Mouse (Mus musculus) myocyte (in vitro differentiated cells): ENCODE measurements around the gene Cep164. TPM values are rescaled to one million over a fixed set of nuclear protein-coding genes. Genes with fewer than 3 reads are reported as not detected.
"Not testable (repeated sequence)": the region's sequence is repeated elsewhere in the genome, so short reads cannot be mapped to it uniquely, and the experiment has no call there.

ENCODE experiments used
- H3K27me3 ChIP-seq: one replicate; pipeline ENCODE4 v1.6.1; 2011; ENCODE audit not compliant: control insufficient read depth, insufficient read depth, insufficient read length
- H3K36me3 ChIP-seq: one replicate; pipeline ENCODE4 v1.6.1; 2011; ENCODE audit not compliant: control insufficient read depth, insufficient read depth
- H3K4me2 ChIP-seq: one replicate; pipeline ENCODE4 v1.6.1; 2011; ENCODE audit warnings: low read depth, control low read depth
- H3K4me3 ChIP-seq: one replicate; pipeline ENCODE4 v1.5.1; 2011; ENCODE audit warnings: mild to moderate bottlenecking, control low read depth, moderate library complexity
- H3K79me2 ChIP-seq: one replicate; pipeline ENCODE4 v1.6.1; 2011; ENCODE audit not compliant: control insufficient read depth, insufficient read depth
- H3ac ChIP-seq: one replicate; pipeline ENCODE4 v1.6.1; 2011; ENCODE audit not compliant: control insufficient read depth, insufficient read length
- CEBPB ChIP-seq: IDR thresholded peaks from 2 replicates; pipeline ENCODE4 v1.6.1; 2011; ENCODE audit warnings: mild to moderate bottlenecking, moderate library complexity; ENCODE audit not compliant: poor library complexity, insufficient read depth, severe bottlenecking
- E2F4 ChIP-seq: IDR thresholded peaks from one replicate; pipeline ENCODE4 v1.6.1; 2011; ENCODE audit warnings: mild to moderate bottlenecking, control low read depth, moderate library complexity; ENCODE audit not compliant: insufficient read depth
- MAX ChIP-seq: IDR thresholded peaks from one replicate; pipeline ENCODE4 v1.6.1; 2011; ENCODE audit warnings: low read depth, mild to moderate bottlenecking, control low read depth
- MYOD1 ChIP-seq, 3 experiments: IDR thresholded peaks; one replicate each; pipeline ENCODE4 v1.6.1; 2011; ENCODE audit warnings: control low read depth in 2 of 3, low read depth in 2 of 3, mild to moderate bottlenecking in 2 of 3, moderate library complexity in 1 of 3; ENCODE audit not compliant: insufficient read length in 2 of 3, control insufficient read depth in 1 of 3
- MYOG ChIP-seq, 3 experiments: IDR thresholded peaks; one replicate each; pipeline ENCODE4 v1.6.1; 2011; ENCODE audit warnings: control low read depth in 2 of 3, low read depth in 2 of 3, mild to moderate bottlenecking in 2 of 3; ENCODE audit not compliant: insufficient read length in 2 of 3, control insufficient read depth in 1 of 3, insufficient read depth in 1 of 3
- POLR2A ChIP-seq: IDR thresholded peaks from one replicate; pipeline ENCODE4 v1.6.1; 2011; ENCODE audit warnings: low read depth, mild to moderate bottlenecking, control low read depth, moderate library complexity; ENCODE audit not compliant: insufficient read length
- POLR2AphosphoS2 ChIP-seq: IDR thresholded peaks from one replicate; pipeline ENCODE4 v1.6.1; 2011; ENCODE audit warnings: low read depth, control low read depth; ENCODE audit not compliant: insufficient read length
- REST ChIP-seq: IDR thresholded peaks from one replicate; pipeline ENCODE4 v1.6.1; 2011; ENCODE audit warnings: mild to moderate bottlenecking, control low read depth, moderate library complexity; ENCODE audit not compliant: insufficient read depth, insufficient read length
- SRF ChIP-seq: IDR thresholded peaks from one replicate; pipeline ENCODE4 v1.6.1; 2011; ENCODE audit warnings: low read depth; ENCODE audit not compliant: control insufficient read depth, insufficient read length
- TCF12 ChIP-seq: IDR thresholded peaks from one replicate; pipeline ENCODE4 v1.6.1; 2011; ENCODE audit warnings: mild to moderate bottlenecking, control low read depth; ENCODE audit not compliant: poor library complexity, insufficient read depth, severe bottlenecking
- TCF3 ChIP-seq: IDR thresholded peaks from one replicate; pipeline ENCODE4 v1.6.1; 2011; ENCODE audit warnings: low read depth, control low read depth; ENCODE audit not compliant: insufficient read length
- USF1 ChIP-seq: IDR thresholded peaks from one replicate; pipeline ENCODE4 v1.6.1; 2011; ENCODE audit warnings: low read depth, mild to moderate bottlenecking, control low read depth, moderate library complexity
- polyA plus RNA-seq: library from polyadenylated mRNA; unstranded; fragments of >200 nt; fragmentation: generic; extraction: Trizol; gene quantifications from one replicate; pipeline ENCODE4 v1.2.1, GENCODE M21; 2012; ENCODE audit warnings: missing spikeins

The Cep164 gene
- polyA plus RNA-seq, 1 experiment = 7.7 TPM

DNA sequence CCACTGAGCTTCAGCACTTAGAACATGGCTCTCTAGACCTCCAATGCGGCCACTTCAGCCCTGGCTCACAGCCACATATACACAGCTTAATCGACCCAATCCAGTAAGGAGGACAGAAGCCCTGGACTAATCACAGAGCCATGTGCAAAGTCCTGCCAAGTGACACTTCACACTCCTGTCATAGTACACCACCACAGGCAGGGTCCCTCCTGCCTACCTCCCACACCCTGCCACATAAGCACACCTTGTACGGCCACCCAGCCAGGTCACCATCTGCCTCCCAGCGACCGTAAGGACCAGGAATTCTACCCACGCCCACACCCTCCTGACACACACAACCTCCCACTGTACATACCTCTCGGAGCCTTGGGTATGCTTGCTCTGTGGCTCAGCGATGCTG lies 41.4 kb downstream of the Cep164 start:
- no peaks in the 10 kb centered on the region for H3K36me3 ChIP-seq

DNA sequence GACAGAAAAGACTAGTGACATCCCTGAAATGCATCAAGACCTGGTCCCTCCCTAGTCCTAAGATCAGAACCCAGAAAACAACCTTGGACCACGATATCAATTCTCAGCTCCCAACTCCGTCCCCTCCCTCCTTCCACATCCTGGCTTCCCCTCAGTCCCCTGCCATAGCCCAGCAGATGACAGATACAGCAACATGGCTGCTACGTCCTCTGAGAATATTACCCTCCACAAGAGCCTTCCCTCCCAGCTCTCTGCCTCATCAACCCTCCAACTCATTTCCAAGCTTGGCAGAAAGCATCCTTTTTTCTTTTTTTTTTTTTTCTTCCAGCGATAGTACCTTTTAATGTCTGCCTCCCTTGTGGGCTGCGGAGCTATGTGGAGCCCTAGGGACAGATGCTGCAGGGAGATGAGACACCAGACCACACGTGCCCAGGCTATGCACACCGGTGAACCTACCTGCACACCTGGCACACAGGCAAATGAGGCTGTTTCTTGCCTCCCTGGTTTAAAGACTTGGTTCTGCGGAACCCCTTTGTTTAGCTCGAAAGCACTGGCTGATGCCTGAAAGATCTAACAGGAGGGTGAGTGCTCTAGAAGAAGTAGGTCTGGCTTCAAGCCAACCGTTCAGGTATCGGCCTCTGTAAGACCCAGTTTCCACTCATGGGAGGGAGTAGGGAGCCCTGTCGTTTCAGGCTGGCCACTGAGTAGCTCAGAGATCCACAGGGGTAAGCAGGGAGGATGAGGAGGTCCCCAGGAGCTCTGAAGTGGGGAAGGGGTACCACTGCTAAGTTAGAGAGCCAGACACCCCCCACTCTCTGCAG lies 45.0 kb downstream of the Cep164 start:
- TF ChIP-seq POLR2AphosphoS2 = no peak
- no peak for TF ChIP-seq MAX
- TF ChIP-seq MYOD1 (IDR thresholded peaks at IDR 0.05; ENCODE audit: control insufficient read depth in 1 of 3, insufficient read length in 2 of 3, low read depth in 2 of 3) = no peak
- no peak for TF ChIP-seq TCF3
- no peak for TF ChIP-seq MYOG (IDR thresholded peaks at IDR 0.05; ENCODE audit: control insufficient read depth in 1 of 3, insufficient read depth in 1 of 3, insufficient read length in 2 of 3, low read depth in 2 of 3)
- TF ChIP-seq CEBPB = no peak
- no peak for TF ChIP-seq USF1
- TF ChIP-seq TCF12 = no peak
- no peak for TF ChIP-seq REST
- no peak for TF ChIP-seq SRF
- TF ChIP-seq POLR2A = no peak
- no peak for TF ChIP-seq E2F4
- Histone ChIP-seq H3K4me2 (no peak overlapping the region), H3ac (no peak overlapping the region), H3K79me2 (no peaks in the 10 kb centered on the region), H3K4me3 (no peak overlapping the region), H3K27me3 (no peaks in the 10 kb centered on the region), H3K36me3 (no peaks in the 10 kb centered on the region)

More for the DNA sequence above, 41.4 kb downstream of the Cep164 start:
- H3K79me2 ChIP-seq = no peaks in the 10 kb centered on the region
- H3K4me3 ChIP-seq = no peak overlapping the region
- H3K27me3 ChIP-seq = no peaks in the 10 kb centered on the region
- H3K4me2 ChIP-seq = no peak overlapping the region
- H3ac ChIP-seq = no peak overlapping the region
- no peak for TF ChIP-seq TCF12
- TF ChIP-seq MAX = no peak
- TF ChIP-seq TCF3 = no peak
- no peak for TF ChIP-seq E2F4
- no peak for TF ChIP-seq POLR2A
- TF ChIP-seq CEBPB = no peak
- TF ChIP-seq USF1 = no peak
- no peak for TF ChIP-seq SRF
- TF ChIP-seq MYOG (IDR thresholded peaks at IDR 0.05; ENCODE audit: control insufficient read depth in 1 of 3, insufficient read depth in 1 of 3, insufficient read length in 2 of 3, low read depth in 2 of 3) = no peak

DNA sequence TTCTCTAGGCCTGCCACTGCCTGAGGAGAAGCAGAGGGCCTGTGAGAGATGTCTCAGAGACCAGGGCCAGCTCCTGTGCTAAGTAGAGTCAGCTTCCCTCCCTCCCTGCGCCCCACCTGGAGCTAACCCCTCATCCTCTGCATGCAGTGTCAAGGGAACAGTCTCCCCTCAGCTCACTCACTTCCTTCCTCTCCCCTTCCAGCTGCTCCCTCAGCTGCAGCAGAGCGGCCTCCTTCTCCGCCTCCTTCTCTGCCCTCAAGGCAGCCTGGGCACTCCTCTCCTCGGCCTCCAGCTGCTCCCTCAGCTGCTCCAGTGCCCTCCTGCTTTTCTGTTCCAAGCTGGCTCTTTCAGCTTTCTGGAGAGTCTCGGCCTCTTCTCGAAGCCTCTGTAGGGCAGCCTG lies 49.3 kb downstream of the Cep164 start:
- no peaks in the 10 kb centered on the region for H3K79me2 ChIP-seq
- TF ChIP-seq TCF12 (no peak), CEBPB (no peak), MAX (no peak), MYOD1 (IDR thresholded peaks at IDR 0.05; ENCODE audit: control insufficient read depth in 1 of 3, insufficient read length in 2 of 3, low read depth in 2 of 3) (peak in 1 of 3 experiments; percentile 13), REST (no peak), USF1 (no peak)

DNA sequence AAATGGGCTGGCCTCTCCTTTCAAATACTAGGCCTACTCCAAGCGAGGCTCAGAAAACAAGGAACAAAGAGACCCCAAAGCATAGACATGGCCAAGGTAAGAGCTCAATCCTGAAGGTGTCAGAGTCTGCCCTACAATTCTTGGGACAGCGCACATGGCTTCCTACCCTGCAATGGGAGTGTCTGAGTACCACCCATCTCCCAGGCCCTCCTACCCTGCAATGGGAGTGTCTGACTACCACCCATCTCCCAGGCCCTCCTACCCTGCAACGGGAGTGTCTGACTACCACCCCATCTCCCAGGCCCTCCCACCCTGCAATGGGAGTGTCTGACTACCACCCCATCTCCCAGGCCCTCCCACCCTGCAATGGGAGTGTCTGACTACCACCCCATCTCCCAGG lies 52.3 kb downstream of the Cep164 start:
- not testable (repeated sequence) for H3ac ChIP-seq, H3K79me2 ChIP-seq, H3K27me3 ChIP-seq, H3K36me3 ChIP-seq, H3K4me2 ChIP-seq, H3K4me3 ChIP-seq

More for the DNA sequence above, 49.3 kb downstream of the Cep164 start:
- no peak overlapping the region for H3ac ChIP-seq
- no peaks in the 10 kb centered on the region for H3K36me3 ChIP-seq
- H3K27me3 ChIP-seq = no peaks in the 10 kb centered on the region
- H3K4me2 ChIP-seq = no peak overlapping the region
- no peak overlapping the region for H3K4me3 ChIP-seq

DNA sequence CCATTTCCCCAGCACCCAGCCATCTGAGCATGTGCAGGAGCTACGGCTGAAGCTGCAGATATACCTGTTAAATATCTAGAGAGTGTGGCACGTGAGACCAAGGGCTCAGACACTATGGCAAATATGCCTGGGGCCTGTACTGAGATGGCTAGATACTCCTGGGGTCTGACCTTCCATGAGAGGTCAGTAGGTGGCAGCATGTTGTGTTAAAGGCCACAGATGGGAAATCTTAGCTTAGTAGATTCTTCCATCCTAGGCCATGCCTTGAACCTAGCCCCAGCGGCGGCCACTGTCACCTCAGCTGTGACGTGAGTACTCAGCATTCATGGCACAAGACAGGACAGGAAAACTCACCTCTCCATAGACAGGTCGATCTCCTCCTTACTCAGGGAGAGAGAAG lies 54.4 kb downstream of the Cep164 start:
- TF ChIP-seq SRF (no peak), POLR2A (no peak), CEBPB (no peak), POLR2AphosphoS2 (no peak), MYOD1 (IDR thresholded peaks at IDR 0.05; ENCODE audit: control insufficient read depth in 1 of 3, insufficient read length in 2 of 3, low read depth in 2 of 3) (no peak), TCF3 (no peak), E2F4 (no peak), USF1 (no peak), MAX (no peak), TCF12 (no peak), MYOG (IDR thresholded peaks at IDR 0.05; ENCODE audit: control insufficient read depth in 1 of 3, insufficient read depth in 1 of 3, insufficient read length in 2 of 3, low read depth in 2 of 3) (no peak), REST (no peak)
- Histone ChIP-seq H3K36me3 (no peaks in the 10 kb centered on the region), H3ac (no peak overlapping the region)

More for the DNA sequence above, 54.4 kb downstream of the Cep164 start:
- Histone ChIP-seq H3K27me3 (no peaks in the 10 kb centered on the region), H3K4me3 (no peak overlapping the region), H3K4me2 (no peak overlapping the region), H3K79me2 (no peaks in the 10 kb centered on the region)
